Mouse (Mus musculus) heart, embryonic 13.5 days (tissue): ENCODE data around the gene Uevld. TPM values are rescaled to one million over a fixed set of nuclear protein-coding genes. Genes with fewer than 3 reads are reported as not detected.

Source experiments
- ATAC-seq: fragments of 200-750 bp; cut with Nextera tagmentation; 2 replicates; pipeline ENCODE4 v1.8.0; 2017; ENCODE audit warnings: moderate TSS enrichment; ENCODE audit not compliant: insufficient number of reproducible peaks, low FRiP score, low TSS enrichment; ENCODE audit errors: extremely low read depth
- H3K27ac ChIP-seq: fragments of 300-500 bp; sonication (generic); replicated peaks from 2 replicates; pipeline ENCODE4 v1.5.1; 2015; ENCODE audit warnings: moderate library complexity, mild to moderate bottlenecking, inconsistent platforms
- H3K27me3 ChIP-seq: fragments of 300-500 bp; sonication (generic); replicated peaks from 2 replicates; pipeline ENCODE4 v1.6.1; 2015; ENCODE audit warnings: mild to moderate bottlenecking, inconsistent platforms
- H3K36me3 ChIP-seq: fragments of 300-500 bp; sonication (generic); 2 replicates; pipeline ENCODE4 v1.6.1; 2015; ENCODE audit warnings: mild to moderate bottlenecking, inconsistent platforms
- H3K4me1 ChIP-seq: fragments of 300-500 bp; sonication (generic); 2 replicates; pipeline ENCODE4 v1.6.1; 2015; ENCODE audit warnings: inconsistent platforms
- H3K4me2 ChIP-seq: fragments of 300-500 bp; sonication (generic); 2 replicates; pipeline ENCODE4 v1.6.1; 2015; ENCODE audit warnings: inconsistent platforms, mild to moderate bottlenecking, moderate library complexity
- H3K4me3 ChIP-seq: fragments of 300-500 bp; sonication (generic); 2 replicates; pipeline ENCODE4 v1.5.1; 2015; ENCODE audit warnings: moderate library complexity, mild to moderate bottlenecking, inconsistent platforms
- H3K9ac ChIP-seq: fragments of 300-500 bp; sonication (generic); 2 replicates; pipeline ENCODE4 v1.6.1; 2015; ENCODE audit warnings: inconsistent platforms, mild to moderate bottlenecking, moderate library complexity
- H3K9me3 ChIP-seq: fragments of 300-500 bp; sonication (generic); 2 replicates; pipeline ENCODE4 v1.6.1; 2016; ENCODE audit warnings: inconsistent platforms
- WGBS: fragments of 180-500 bp; shearing (Covaris S2); methylation state at CpG from one replicate; pipeline ENCODE4 v1.1.7; 2015; ENCODE audit warnings: mixed read lengths; 5-methylcytosine and 5-hydroxymethylcytosine counted together
- polyA plus RNA-seq: library from polyadenylated mRNA; unstranded; fragments of >200 nt; fragmentation: Nextera tagmentation; extraction: Ambion mirVana; gene quantifications from 2 replicates; pipeline ENCODE4 v1.2.1, GENCODE M21; 2015

Gene Uevld
- polyA plus RNA-seq, 1 experiment from 2014 or later: 7.5 TPM

GRCm38 (mm10) chr7:46962806-46963618 lies 4.7 kb upstream of the Uevld start:
- Histone ChIP-seq H3K36me3 (no peaks in the 10 kb centered on the region), H3K4me1 (peaks cover 35% of the 10 kb centered on the region), H3K27me3 (no peaks in the 10 kb centered on the region), H3K9me3 (no peaks in the 10 kb centered on the region), H3K4me2 (peak overlapping the region; percentile 59), H3K27ac (peak overlapping the region; percentile 88), H3K4me3 (peak overlapping the region; percentile 20), H3K9ac (peak overlapping the region; percentile 63)
- 0 out of 2 replicates have a peak, but pooled peaks have one; percentile 9 for ATAC-seq
- under 1% methylated on average over 9 of the region's 9 CpGs for WGBS

- no peaks in the 10 kb centered on the region for H3K36me3 ChIP-seq
- ATAC-seq: no peak
- peaks cover 43% of the 10 kb centered on the region for H3K4me1 ChIP-seq
- H3K27me3 ChIP-seq: no peaks in the 10 kb centered on the region
- peak overlapping the region; percentile 88 for H3K27ac ChIP-seq
- no peaks in the 10 kb centered on the region for H3K9me3 ChIP-seq
- 0 out of 2 replicates have a peak overlapping the region, but pooled peaks have one; percentile 59 for H3K4me2 ChIP-seq
- no peak overlapping the region for H3K4me3 ChIP-seq
- H3K9ac ChIP-seq: no peak overlapping the region; the same call in 1 of the 2 replicates
Measured at GRCm38 (mm10) chr7:46962132-46962531, 3.8 kb upstream of the Uevld start.

- H3K27ac ChIP-seq: peak overlapping the region; percentile 88
- peaks cover 47% of the 10 kb centered on the region for H3K4me1 ChIP-seq
- ATAC-seq: no peak
- H3K9ac ChIP-seq: no peak overlapping the region
- WGBS: 35% methylated on average over 3 of the region's 3 CpGs
- H3K9me3 ChIP-seq: no peaks in the 10 kb centered on the region
- H3K36me3 ChIP-seq: peaks cover 4% of the 10 kb centered on the region; the same call in 1 of the 2 replicates
- no peak overlapping the region for H3K4me3 ChIP-seq
- H3K4me2 ChIP-seq: no peak overlapping the region
- H3K27me3 ChIP-seq: no peaks in the 10 kb centered on the region
Measured at GRCm38 (mm10) chr7:46960991-46961390, 2.7 kb upstream of the Uevld start.

DNA sequence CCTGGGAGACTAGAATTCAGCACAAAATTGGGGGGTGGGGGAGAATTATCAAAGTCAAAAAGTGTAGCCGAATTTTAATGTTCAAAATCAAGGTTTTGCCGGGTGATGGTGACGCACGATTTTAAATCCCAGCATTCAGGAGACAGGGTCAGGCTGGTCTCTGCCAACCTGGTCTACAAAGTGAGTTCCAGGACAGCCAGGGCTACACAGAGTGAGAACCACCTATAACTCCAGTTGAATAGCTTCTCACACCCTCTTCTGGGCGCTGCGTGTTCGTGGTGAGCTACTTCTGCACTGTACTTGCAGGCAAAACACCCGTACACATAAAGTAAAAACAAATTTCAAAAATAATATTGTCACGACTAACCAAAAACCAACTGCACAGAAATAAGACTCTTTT lies 526 bp upstream of the Uevld start:
- ATAC-seq: no peak
- Histone ChIP-seq H3K4me2 (peak overlapping the region; percentile 90), H3K4me3 (peak overlapping the region; percentile 82), H3K9me3 (no peaks in the 10 kb centered on the region), H3K27me3 (no peaks in the 10 kb centered on the region), H3K27ac (no peak overlapping the region; the same call in 1 of the 2 replicates), H3K4me1 (peaks cover 47% of the 10 kb centered on the region), H3K36me3 (peaks cover 21% of the 10 kb centered on the region), H3K9ac (peak overlapping the region; percentile 95)
- whole genome bisulfite sequencing: 21% methylated on average over 9 of the region's 9 CpGs

DNA sequence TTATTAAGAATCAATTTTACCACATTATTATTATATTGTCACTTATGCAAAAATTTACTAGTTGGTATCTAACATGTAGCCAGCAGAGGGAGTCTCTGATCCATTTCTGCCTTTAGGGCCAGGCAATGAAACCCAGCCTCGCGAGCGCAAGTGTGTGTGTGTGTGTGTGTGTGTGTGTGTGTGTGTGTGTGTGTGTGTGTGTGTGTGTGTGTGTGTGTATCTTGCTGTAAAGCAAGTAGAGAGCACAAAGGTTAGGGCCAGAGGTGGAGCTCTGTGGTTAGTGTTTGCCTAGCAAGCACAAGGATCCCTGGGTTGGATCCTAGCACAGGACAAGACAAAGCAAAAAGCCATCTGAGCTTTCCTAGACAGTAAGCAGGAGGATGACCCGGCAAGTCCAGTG lies 22.5 kb downstream of the Uevld start:
- no peak overlapping the region for H3K9ac ChIP-seq
- WGBS: 53% methylated on average over 4 of the region's 4 CpGs
- no peaks in the 10 kb centered on the region for H3K9me3 ChIP-seq

DNA sequence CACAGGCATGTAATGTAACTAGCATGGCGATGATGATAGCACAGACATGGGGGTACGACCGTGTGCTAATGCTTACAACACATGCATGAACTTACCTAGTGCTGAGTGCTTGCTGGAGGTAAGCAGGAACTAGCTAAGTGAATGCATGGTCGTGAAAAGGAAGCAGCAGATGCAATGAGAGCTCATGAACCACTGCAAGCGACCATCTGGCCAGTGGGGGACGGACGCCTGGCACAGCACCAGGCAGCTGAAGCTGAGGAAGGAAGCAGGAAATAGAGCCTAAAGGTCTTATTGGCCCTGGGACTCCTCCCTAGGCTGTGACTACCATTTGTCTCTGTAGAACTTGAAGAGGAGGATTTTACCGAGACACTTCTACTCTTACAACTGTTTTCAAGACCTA lies 23.5 kb downstream of the Uevld start:
- no peak for ATAC-seq
- 74% methylated on average over 8 of the region's 8 CpGs for WGBS
- no peak overlapping the region for H3K9ac ChIP-seq
- no peaks in the 10 kb centered on the region for H3K27me3 ChIP-seq
- no peak overlapping the region for H3K4me2 ChIP-seq
- peaks cover 78% of the 10 kb centered on the region for H3K36me3 ChIP-seq
- H3K27ac ChIP-seq: peak overlapping the region; percentile 34; the same call in 1 of the 2 replicates
- H3K4me3 ChIP-seq: no peak overlapping the region
- no peaks in the 10 kb centered on the region for H3K4me1 ChIP-seq
- H3K9me3 ChIP-seq: no peaks in the 10 kb centered on the region

More for the DNA sequence above, 22.5 kb downstream of the Uevld start:
- ATAC-seq: no peak
- peaks cover 80% of the 10 kb centered on the region for H3K36me3 ChIP-seq
- no peak overlapping the region for H3K4me3 ChIP-seq
- no peak overlapping the region for H3K4me2 ChIP-seq
- no peaks in the 10 kb centered on the region for H3K27me3 ChIP-seq
- no peak overlapping the region for H3K27ac ChIP-seq
- H3K4me1 ChIP-seq: peaks cover 5% of the 10 kb centered on the region

DNA sequence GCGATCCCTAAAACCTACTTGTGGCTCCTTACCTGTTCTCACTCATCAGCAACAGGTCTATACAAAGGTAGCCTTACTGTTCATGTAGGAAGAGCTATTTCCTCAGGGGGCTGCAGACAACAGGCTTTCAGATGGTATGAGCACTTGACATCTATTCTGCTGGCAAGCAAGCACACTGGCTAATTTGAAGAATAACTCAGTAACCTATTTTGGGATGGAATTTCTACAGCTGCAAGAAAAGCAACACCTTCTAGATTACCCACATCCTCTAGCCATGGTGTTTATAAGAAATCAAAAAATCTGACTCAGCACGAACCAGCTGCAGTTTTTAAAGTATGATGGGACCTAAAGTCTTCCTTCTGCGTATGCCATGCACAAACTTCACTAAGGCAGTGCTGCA lies 27.0 kb downstream of the Uevld start:
- peaks cover 72% of the 10 kb centered on the region for H3K36me3 ChIP-seq
- no peak for ATAC-seq
- no peak overlapping the region for H3K27ac ChIP-seq
- H3K4me2 ChIP-seq: no peak overlapping the region
- H3K9ac ChIP-seq: no peak overlapping the region
- no peaks in the 10 kb centered on the region for H3K9me3 ChIP-seq
- no peak overlapping the region for H3K4me3 ChIP-seq
- no peaks in the 10 kb centered on the region for H3K27me3 ChIP-seq
- 90% methylated on average over 3 of the region's 3 CpGs for WGBS
- no peaks in the 10 kb centered on the region for H3K4me1 ChIP-seq

- no peaks in the 10 kb centered on the region for H3K4me1 ChIP-seq
- 91% methylated on average over 5 of the region's 5 CpGs for WGBS
- H3K9ac ChIP-seq: no peak overlapping the region
- H3K9me3 ChIP-seq: no peaks in the 10 kb centered on the region
- H3K27ac ChIP-seq: no peak overlapping the region
- H3K36me3 ChIP-seq: peaks cover 52% of the 10 kb centered on the region
- no peak overlapping the region for H3K4me3 ChIP-seq
- H3K27me3 ChIP-seq: no peaks in the 10 kb centered on the region
- no peak overlapping the region for H3K4me2 ChIP-seq
- ATAC-seq: no peak
Measured at GRCm38 (mm10) chr7:46928291-46928690, 30.0 kb downstream of the Uevld start.

DNA sequence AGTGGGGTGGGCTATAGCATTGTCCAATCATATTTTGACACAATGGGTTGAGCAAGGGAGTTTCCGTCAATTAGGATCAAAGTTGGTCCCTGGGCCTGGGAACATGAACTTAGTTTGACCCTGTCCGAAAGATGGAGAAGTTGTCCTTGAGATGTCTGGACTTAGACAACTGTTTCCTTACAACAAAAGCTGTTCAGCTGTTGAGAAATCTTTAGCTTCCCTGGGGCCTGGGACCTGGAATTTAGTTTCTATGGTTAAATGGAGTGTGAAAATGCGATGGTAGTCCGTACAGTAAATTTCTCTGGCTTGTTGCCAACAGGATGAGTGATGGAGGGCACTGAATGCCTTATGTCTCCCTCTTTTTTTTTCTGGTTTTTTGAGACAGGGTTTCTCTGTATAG lies 36.3 kb downstream of the Uevld start:
- H3K4me1 ChIP-seq: peaks cover 25% of the 10 kb centered on the region
- H3K27me3 ChIP-seq: no peaks in the 10 kb centered on the region
- no peak overlapping the region for H3K27ac ChIP-seq
- H3K4me3 ChIP-seq: no peak overlapping the region
- no peaks in the 10 kb centered on the region for H3K9me3 ChIP-seq
- H3K9ac ChIP-seq: no peak overlapping the region
- whole genome bisulfite sequencing: 84% methylated on average over 4 of the region's 4 CpGs
- peaks cover 10% of the 10 kb centered on the region for H3K36me3 ChIP-seq
- no peak for ATAC-seq
- no peak overlapping the region for H3K4me2 ChIP-seq

DNA sequence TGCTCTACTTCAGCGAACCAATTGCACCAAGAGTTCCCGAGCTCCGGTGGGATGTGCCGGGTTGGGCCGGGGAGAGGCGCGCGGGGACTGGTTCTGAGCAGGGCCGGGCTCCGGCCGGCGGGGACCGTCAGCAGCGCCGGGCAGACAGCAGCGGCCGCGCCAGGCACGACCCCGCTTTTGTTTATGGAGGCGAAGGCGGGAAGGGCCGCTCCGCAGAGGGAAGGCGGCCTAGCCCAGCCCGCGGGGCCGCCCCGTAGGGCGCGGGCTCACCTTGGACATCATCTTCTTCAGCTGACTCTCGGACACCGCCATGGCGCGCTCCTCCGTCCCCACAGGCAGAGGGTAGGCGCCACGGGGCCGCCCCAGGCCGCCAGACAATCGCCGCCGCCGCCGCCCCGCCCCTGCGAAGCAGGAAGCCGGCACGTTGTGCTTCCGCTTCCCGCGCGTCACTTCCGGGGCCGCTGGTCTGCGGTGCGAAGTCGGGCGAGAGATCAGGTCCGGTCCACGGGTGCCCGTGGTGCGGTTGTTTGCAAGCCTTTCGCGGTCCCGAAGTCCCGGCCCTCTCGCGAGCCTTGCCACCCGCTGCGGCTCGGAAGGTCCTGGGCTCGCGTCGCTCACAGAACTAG lies 38.7 kb downstream of the Uevld start, which contains the start of gene Tsg101:
TSS of gene Tsg101 (minus strand) at position 419 of the 626 bp plus-strand sequence.
- peaks cover 13% of the 10 kb centered on the region for H3K36me3 ChIP-seq
- ATAC-seq: peak; percentile 86

DNA sequence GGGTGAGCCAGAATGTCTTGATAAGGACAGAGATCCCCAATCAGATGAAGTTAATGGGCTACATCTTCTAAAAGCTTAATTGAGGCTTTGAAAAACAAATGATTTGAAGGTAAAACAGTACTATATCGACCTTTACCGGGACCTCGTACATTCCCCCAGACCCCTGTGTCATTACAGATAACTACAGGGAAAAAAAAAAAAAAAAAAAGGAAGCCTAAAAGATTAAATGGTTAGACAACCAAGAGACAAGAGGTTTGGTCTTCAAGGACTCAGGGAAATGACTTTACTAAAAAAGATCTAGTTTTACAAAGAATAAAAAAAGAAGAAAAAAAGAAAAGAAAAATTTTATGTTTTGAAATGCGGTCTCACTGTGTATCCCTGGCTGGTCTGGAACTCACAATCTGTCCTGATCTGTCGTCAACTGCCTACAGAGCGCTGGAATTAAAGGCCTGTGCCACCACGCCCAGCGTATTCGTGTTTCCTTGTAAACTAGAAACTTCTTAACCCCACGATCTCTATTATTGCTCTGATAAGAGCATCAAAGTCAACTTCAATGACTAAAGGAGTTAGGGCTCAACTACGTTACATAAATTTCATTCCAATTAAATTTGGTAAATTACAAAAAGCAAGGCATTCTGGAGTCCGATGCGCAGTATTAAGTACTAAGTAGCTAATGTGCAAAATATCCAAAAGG lies 39.5 kb downstream of the Uevld start:
- no peaks in the 10 kb centered on the region for H3K9me3 ChIP-seq
- H3K27me3 ChIP-seq: no peaks in the 10 kb centered on the region
- ATAC-seq: no peak
- peaks cover 13% of the 10 kb centered on the region for H3K36me3 ChIP-seq
- H3K27ac ChIP-seq: peak overlapping the region; percentile 96
- peak overlapping the region; percentile 70 for H3K4me2 ChIP-seq
- peak overlapping the region; percentile 92 for H3K9ac ChIP-seq
- H3K4me1 ChIP-seq: peaks cover 36% of the 10 kb centered on the region
- WGBS: 9% methylated on average over 13 of the region's 13 CpGs
- peak overlapping the region; percentile 79 for H3K4me3 ChIP-seq

More for the DNA sequence above, 38.7 kb downstream of the Uevld start, which contains the start of gene Tsg101:
- peak within 1 kb of the TSS; percentile 70 for H3K4me2 ChIP-seq
- H3K4me1 ChIP-seq: peaks cover 36% of the 10 kb centered on the region
- under 1% methylated on average over 75 of the region's 75 CpGs for WGBS
- no peaks in the 10 kb centered on the region for H3K27me3 ChIP-seq
- H3K4me3 ChIP-seq: peak within 1 kb of the TSS; percentile 79
- H3K9ac ChIP-seq: peak within 1 kb of the TSS; percentile 92
- peak within 1 kb of the TSS; percentile 96 for H3K27ac ChIP-seq
- no peaks in the 10 kb centered on the region for H3K9me3 ChIP-seq
